ENCODE assay signal across 8 mouse cellular contexts in the genomic region with DNA sequence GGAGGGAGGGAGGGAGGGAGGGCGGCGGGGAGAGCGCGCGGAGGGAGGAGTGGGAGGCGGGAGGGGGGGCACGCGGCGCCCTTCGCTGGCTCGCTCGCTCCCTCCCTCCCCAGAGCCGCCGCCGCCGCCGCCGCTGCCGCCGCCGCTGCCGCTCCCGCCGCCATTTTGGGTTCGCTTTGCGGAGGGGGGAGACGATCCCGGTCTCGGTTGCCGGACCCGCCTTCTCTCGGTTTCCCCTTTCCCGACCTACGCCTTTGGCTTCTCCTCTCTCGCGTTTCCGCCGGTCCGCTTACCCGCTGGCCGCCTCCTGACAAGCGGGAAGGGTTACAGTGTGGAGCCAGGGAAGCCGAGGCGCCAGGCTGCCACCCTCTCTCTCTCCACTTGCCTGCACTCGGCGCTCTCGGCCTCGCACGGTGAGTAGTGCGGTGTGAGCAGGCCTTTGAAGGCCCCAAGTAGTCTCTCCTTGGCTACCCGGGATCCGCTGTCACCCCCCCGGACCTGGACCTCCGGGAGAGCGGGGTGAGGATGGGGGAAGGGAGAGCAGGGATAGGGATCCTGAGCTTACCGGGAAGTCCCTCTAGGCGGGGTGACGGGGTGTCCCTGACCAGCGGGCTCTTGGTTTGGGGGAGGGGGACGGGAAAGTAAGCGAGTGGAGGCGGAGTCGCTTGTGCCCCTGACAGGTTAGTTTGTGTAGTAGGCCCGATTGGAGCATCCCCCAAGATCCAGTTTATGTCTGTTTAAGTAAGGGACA. TPM values are rescaled to one million over a fixed set of nuclear protein-coding genes. Genes with fewer than 3 reads are reported as not detected.
A peak's percentile ranks its signal among the peaks of the same experiment; 100 is the strongest.
DNase-seq lines count a peak whose midpoint lies in the region; ATAC-seq and TF ChIP-seq lines count a peak whose summit lies in the region.

A gene (plus strand): TSS at position 47 of the 751 bp plus-strand sequence.
A gene (minus strand): TSS at position 606 of the 751 bp plus-strand sequence.

- peak; percentile 50 for DNase-seq in MEL-GATA-1-ER (ENCODE audit: extremely low read depth, low read depth)
- peak; percentile 73 for DNase-seq in cerebellum, adult 11 months
- DNase-seq in forelimb bud, embryonic 11.5 days (ENCODE audit: low read depth, low spot score): peak; percentile 76
- peak; percentile 80 for DNase-seq in heart, postnatal 4 days
- DNase-seq in layer of hippocampus, adult 8-10 months (ENCODE audit: low spot score in 2 of 2): peak; percentile 64 to 68
- DNase-seq in thymus, postnatal 14 days: peak; percentile 86

- H3K36me3 ChIP-seq in lung, embryonic 15.5 days: no peaks in the 10 kb centered on the region

- H3K4me3 ChIP-seq in lung, embryonic 15.5 days: peak within 1 kb of the TSS; percentile 97
- H3K4me3 ChIP-seq in olfactory bulb, adult 2 months (ENCODE audit: insufficient read depth, low read depth, low read length): peak within 1 kb of the TSS; percentile 76

- peak; percentile 82 for ATAC-seq in lung, embryonic 15.5 days (ENCODE audit: borderline replicate concordance, extremely low read depth, low FRiP score, low TSS enrichment)

- no peaks in the 10 kb centered on the region for H3K9me3 ChIP-seq in lung, embryonic 15.5 days

- H3K4me1 ChIP-seq in lung, embryonic 15.5 days: peaks cover 25% of the 10 kb centered on the region
- H3K4me1 ChIP-seq in olfactory bulb, adult 2 months (ENCODE audit: control insufficient read depth, insufficient read depth, low read length): peaks cover 6% of the 10 kb centered on the region; the same call in 1 of the 2 replicates

- H3K27ac ChIP-seq in lung, embryonic 15.5 days: peak within 1 kb of the TSS; percentile 99
- peak within 1 kb of the TSS; percentile 99 for H3K27ac ChIP-seq in olfactory bulb, adult 2 months (ENCODE audit: insufficient read depth, low read depth, low read length)

- H3K9ac ChIP-seq in lung, embryonic 15.5 days: peak within 1 kb of the TSS; percentile 97

- peak; percentile 33 for TF ChIP-seq POLR2A in olfactory bulb, adult 2 months (IDR thresholded peaks at IDR 0.05; ENCODE audit: insufficient read depth, low read depth, low read length)

- peak within 1 kb of the TSS; percentile 71 for H3K4me2 ChIP-seq in lung, embryonic 15.5 days

- under 1% methylated on average over 25 of the region's 64 CpGs for WGBS in lung, embryonic 15.5 days
- WGBS in olfactory bulb, adult 2 months: under 1% methylated on average over 50 of the region's 64 CpGs

- H3K27me3 ChIP-seq in lung, embryonic 15.5 days: no peaks in the 10 kb centered on the region

- 0 out of 2 replicates have a peak, but pooled peaks have one; percentile 32 for TF ChIP-seq CTCF in olfactory bulb, adult 2 months (IDR thresholded peaks at IDR 0.05; ENCODE audit: insufficient read depth, low read depth, low read length)

RNA-seq across cellular contexts. Expression of the first gene that starts in this region (rescaled TPM):
- 10 to 100 TPM; 42.0 to 46.8 TPM for total RNA-seq in heart, postnatal 4 days (2021)
- total RNA-seq in layer of hippocampus, adult 8-10 months (2022): 10 to 100 TPM; 76.4 to 97.2 (median 89.0) TPM
- 16.9 and 20.1 TPM in 2 replicates for polyA plus RNA-seq in lung, embryonic 15.5 days (2015; fragmentation: Nextera tagmentation; extraction: Ambion mirVana)
- 107 TPM in 1 of 2 replicates, not detected in the other for polyA plus RNA-seq in olfactory bulb, adult 2 months (2012; ENCODE audit: insufficient read depth, insufficient read length, low replicate concordance, missing spikeins)

RNA-seq across cellular contexts. Expression of the second gene that starts in this region (rescaled TPM):
- 100 to 1,000 TPM; 102 to 114 TPM for total RNA-seq in heart, postnatal 4 days (2021)
- total RNA-seq in layer of hippocampus, adult 8-10 months (2022): 100 to 1,000 TPM; 101 to 125 (median 112) TPM
- 139 and 140 TPM in 2 replicates for polyA plus RNA-seq in lung, embryonic 15.5 days (2015; fragmentation: Nextera tagmentation; extraction: Ambion mirVana)
- not detected in 2 replicates for polyA plus RNA-seq in olfactory bulb, adult 2 months (2012; ENCODE audit: insufficient read depth, insufficient read length, low replicate concordance, missing spikeins)

Comparison
In these comparisons a context has a peak if more than half of its experiments do, and no peak if none do; other contexts are left out.
1. Peak in every context shown above with its lines: DNase-seq, ATAC-seq, H3K4me3 ChIP-seq and H3K27ac ChIP-seq.